Mouse (Mus musculus): ENCODE data around the gene Rabepk.
"Not testable (repeated sequence)": the region's sequence is repeated elsewhere in the genome, so short reads cannot be mapped to it uniquely, and the experiment has no call there.

DNA sequence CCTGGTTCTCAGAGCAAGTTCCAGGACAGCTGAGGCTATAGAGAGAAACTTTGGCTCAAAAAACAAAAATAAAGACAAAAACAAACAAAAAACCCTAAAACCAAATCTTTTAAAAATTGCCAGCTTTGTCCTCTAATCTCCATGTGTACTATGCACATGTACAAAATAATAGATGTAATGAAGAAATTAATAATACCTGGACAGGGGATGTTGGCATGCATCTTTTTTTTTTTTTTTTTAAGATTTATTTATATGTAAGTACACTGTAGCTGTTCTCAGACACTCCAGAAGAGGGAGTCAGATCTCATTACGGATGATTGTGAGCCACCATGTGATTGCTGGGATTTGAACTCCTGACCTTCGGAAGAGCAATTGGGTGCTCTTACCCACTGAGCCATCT, 7.2 kb downstream of the Rabepk start:
- not testable (repeated sequence) for TF ChIP-seq NELFE (IDR thresholded peaks at IDR 0.05; ENCODE audit: low read depth, low read length); ZMIZ1 (IDR thresholded peaks at IDR 0.05; ENCODE audit: low read depth, low read length); CHD1 (IDR thresholded peaks at IDR 0.05; ENCODE audit: low read depth, low read length); POLR2A (IDR thresholded peaks at IDR 0.05; ENCODE audit: low read depth, low read length); MYC (IDR thresholded peaks at IDR 0.05; ENCODE audit: low read depth, low read length); MAFK (IDR thresholded peaks at IDR 0.05; ENCODE audit: insufficient replicate concordance, low read length); E2F4 (IDR thresholded peaks at IDR 0.05; ENCODE audit: insufficient replicate concordance, low read depth, low read length); MXI1 (IDR thresholded peaks at IDR 0.05; ENCODE audit: low read depth, low read length); JUN (IDR thresholded peaks at IDR 0.05; ENCODE audit: insufficient read depth, low read depth, low read length); NRF1 (IDR thresholded peaks at IDR 0.05; ENCODE audit: low read depth, low read length); BHLHE40 (IDR thresholded peaks at IDR 0.05; ENCODE audit: low read depth, low read length)
- TF ChIP-seq CTCF (conservative IDR thresholded peaks at IDR 0.05 in 1 of 2, IDR thresholded peaks at IDR 0.05 in 1 of 2; ENCODE audit: low read depth in 2 of 2, low read length in 2 of 2): 0 out of 4 replicates have a peak, but pooled peaks of 1 of the 2 experiments have one; percentile 5
- TF ChIP-seq TBP (conservative IDR thresholded peaks at IDR 0.05; ENCODE audit: low read depth, low read length): 0 out of 2 replicates have a peak, but pooled peaks have one; percentile 27

Data from CH12.LX (cell line).